Comparison of ENCODE assay signal across 19 mouse cellular contexts in genomic region chr5:76190609-76191008, GRCm38 (mm10).
"Had no signal": no experiment of that assay in that cellular context is flagged by ENCODE, and none has a peak within 500 bp of the region (broad histone marks: within the 10 kb centered on the region; RNA-seq: fewer than 3 reads in every experiment).

No protein-coding gene starts in this region.

- H3K9me3 ChIP-seq: limb, embryonic 10.5 days; limb, embryonic 13.5 days; neural tube, embryonic 12.5 days; neural tube, embryonic 15.5 days had no signal

- H3K36me3 ChIP-seq: neural tube, embryonic 15.5 days had no signal

- H3K4me3 ChIP-seq: limb, embryonic 10.5 days; limb, embryonic 13.5 days; neural tube, embryonic 12.5 days; neural tube, embryonic 15.5 days had no signal

- H3K4me2 ChIP-seq: limb, embryonic 13.5 days; lung, embryonic 14.5 days; neural tube, embryonic 12.5 days; neural tube, embryonic 15.5 days had no signal

- ATAC-seq: hindbrain, postnatal 0 days; inflammation-experienced regulatory T-cells, adult 6 months; lung, postnatal 0 days had no signal

- H3K9ac ChIP-seq: limb, embryonic 13.5 days; lung, embryonic 14.5 days; neural tube, embryonic 12.5 days; neural tube, embryonic 15.5 days had no signal

- H3K27ac ChIP-seq: hindbrain, postnatal 0 days; limb, embryonic 10.5 days; limb, embryonic 13.5 days; macrophage; neural tube, embryonic 12.5 days; neural tube, embryonic 15.5 days had no signal

- H3K27me3 ChIP-seq: limb, embryonic 13.5 days; neural tube, embryonic 12.5 days; neural tube, embryonic 15.5 days had no signal

- DNase-seq: kidney, adult 18-20 months; kidney, adult 9 months; kidney, postnatal 14 days; kidney, postnatal 4 days; layer of hippocampus, adult 9-11 months; lung, embryonic 14.5 days; midbrain, embryonic 14.5 days; right cerebral cortex, adult 18-20 months; right cerebral cortex, postnatal 14 days; thymus, adult 18-20 months; thymus, postnatal 4 days had no signal
